Mouse (Mus musculus) heart, postnatal 0 days (tissue): ENCODE measurements around the gene Ern1. TPM values are rescaled to one million over a fixed set of nuclear protein-coding genes. Genes with fewer than 3 reads are reported as not detected.
A peak's percentile ranks its signal among the peaks of the same experiment; 100 is the strongest.
"Not testable (repeated sequence)": the region's sequence is repeated elsewhere in the genome, so short reads cannot be mapped to it uniquely, and the experiment has no call there.

ENCODE experiments used
- ATAC-seq: fragments of 200-750 bp; cut with Nextera tagmentation; 2 replicates; pipeline ENCODE4 v1.8.0; 2017; ENCODE audit warnings: low read depth, moderate number of reproducible peaks, moderate library complexity; ENCODE audit not compliant: insufficient read depth
- DNase-seq: peaks from one replicate; pipeline ENCODE4 v3.0.0-alpha.2; 2016; ENCODE audit warnings: low spot score
- H3K27ac ChIP-seq: fragments of 300-500 bp; sonication (generic); 2 replicates; pipeline ENCODE4 v1.5.1; 2014; ENCODE audit warnings: low read depth, mild to moderate bottlenecking
- H3K27me3 ChIP-seq: fragments of 300-500 bp; sonication (generic); 2 replicates; pipeline ENCODE4 v1.6.1; 2014; ENCODE audit warnings: low read length, mixed read lengths; ENCODE audit not compliant: control insufficient read depth, insufficient read depth
- H3K36me3 ChIP-seq: fragments of 300-500 bp; sonication (generic); replicated peaks from 2 replicates; pipeline ENCODE4 v1.6.1; 2014; ENCODE audit warnings: low read length, mixed read lengths; ENCODE audit not compliant: control insufficient read depth, insufficient read depth
- H3K4me1 ChIP-seq: fragments of 300-500 bp; sonication (generic); 2 replicates; pipeline ENCODE4 v1.6.1; 2014; ENCODE audit warnings: antibody characterized with exemption; ENCODE audit not compliant: control insufficient read depth, insufficient read depth
- H3K4me2 ChIP-seq: fragments of 300-500 bp; sonication (generic); 2 replicates; pipeline ENCODE4 v1.6.1; 2014; ENCODE audit warnings: low read depth, mild to moderate bottlenecking, low read length, moderate library complexity
- H3K4me3 ChIP-seq: fragments of 300-500 bp; sonication (generic); 2 replicates; pipeline ENCODE4 v1.5.1; 2014; ENCODE audit warnings: low read depth, low read length
- H3K9ac ChIP-seq: fragments of 300-500 bp; sonication (generic); replicated peaks from 2 replicates; pipeline ENCODE4 v1.6.1; 2014; ENCODE audit warnings: low read depth, low read length, mixed read lengths
- H3K9me3 ChIP-seq: fragments of 300-500 bp; sonication (generic); replicated peaks from 2 replicates; pipeline ENCODE4 v1.6.1; 2016; ENCODE audit warnings: low read length; ENCODE audit not compliant: control insufficient read depth
- CTCF ChIP-seq: IDR thresholded peaks from 2 replicates; pipeline ENCODE4 v1.5.1; 2016; ENCODE audit warnings: antibody characterized with exemption, control low read depth, low read depth
- EP300 ChIP-seq: IDR thresholded peaks from 2 replicates; pipeline ENCODE4 v1.6.1; 2016; ENCODE audit warnings: antibody characterized with exemption, low read depth
- WGBS: fragments of 180-500 bp; shearing (Covaris S2); extraction: QIAGEN DNeasy Blood & Tissue Kit; methylation state at CpG from one replicate; pipeline ENCODE4 v1.1.7; 2014; 5-methylcytosine and 5-hydroxymethylcytosine counted together
- polyA plus RNA-seq: library from polyadenylated mRNA; unstranded; fragments of >200 nt; fragmentation: Nextera tagmentation; extraction: Ambion mirVana; gene quantifications from 2 replicates; pipeline ENCODE4 v1.2.1, GENCODE M21; 2015
- total RNA-seq: library from RNA; depleted of rRNA; stranded (reverse); fragments of >200 nt; gene quantifications from 2 replicates; pipeline ENCODE4 v1.2.3, GENCODE M21; 2014; ENCODE audit warnings: low replicate concordance

Gene Ern1
- total and polyA plus RNA-seq, 2 experiments from 2014 or later: 2.6 to 5.0 TPM

GRCm38 (mm10) chr11:106410507-106410906, 77.1 kb downstream of the Ern1 start:
- Histone ChIP-seq H3K27me3 (no peaks in the 10 kb centered on the region), H3K9ac (no peak overlapping the region), H3K4me1 (no peaks in the 10 kb centered on the region), H3K9me3 (no peaks in the 10 kb centered on the region), H3K4me3 (no peak overlapping the region), H3K36me3 (peaks cover 68% of the 10 kb centered on the region), H3K4me2 (no peak overlapping the region), H3K27ac (no peak overlapping the region)
- no peak for DNase-seq
- WGBS: 87% methylated on average over 3 of the region's 3 CpGs
- ATAC-seq: no peak
- TF ChIP-seq CTCF: no peak
- no peak for TF ChIP-seq EP300

DNA sequence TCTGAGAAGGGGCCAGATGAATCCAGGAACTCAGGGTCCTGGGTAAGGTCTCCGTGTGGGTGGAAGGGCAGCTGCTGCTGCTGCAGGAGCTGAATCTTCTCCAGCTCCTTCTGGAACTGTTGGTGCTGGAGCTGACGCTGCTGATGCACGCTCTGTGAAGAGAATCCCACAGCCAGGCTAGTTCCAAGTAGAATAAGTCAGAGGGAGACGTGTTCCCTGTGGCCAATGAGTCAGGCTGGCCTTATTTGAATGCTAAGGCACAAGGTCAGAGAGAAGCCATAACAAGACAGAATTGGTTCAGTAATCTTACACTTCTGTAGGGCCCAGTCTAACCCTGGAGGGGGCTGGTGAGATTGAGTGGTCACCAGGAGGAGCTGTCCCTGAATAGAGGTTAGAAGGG, 77.6 kb downstream of the Ern1 start:
- H3K4me1 ChIP-seq: no peaks in the 10 kb centered on the region
- ATAC-seq (no peak), DNase-seq (no peak)
- H3K36me3 ChIP-seq: peaks cover 72% of the 10 kb centered on the region
- H3K27me3 ChIP-seq: no peaks in the 10 kb centered on the region
- TF ChIP-seq CTCF (no peak), EP300 (no peak)
- no peaks in the 10 kb centered on the region for H3K9me3 ChIP-seq
- no peak overlapping the region for H3K27ac ChIP-seq
- no peak overlapping the region for H3K9ac ChIP-seq
- H3K4me2 ChIP-seq: no peak overlapping the region
- no peak overlapping the region for H3K4me3 ChIP-seq
- WGBS: 73% methylated on average over 4 of the region's 4 CpGs

GRCm38 (mm10) chr11:106398481-106398880, 89.2 kb downstream of the Ern1 start:
- no peak for ATAC-seq
- Histone ChIP-seq H3K36me3 (peaks cover 47% of the 10 kb centered on the region), H3K4me3 (no peak overlapping the region), H3K4me2 (no peak overlapping the region), H3K4me1 (no peaks in the 10 kb centered on the region), H3K9ac (no peak overlapping the region), H3K27ac (no peak overlapping the region), H3K9me3 (no peaks in the 10 kb centered on the region), H3K27me3 (no peaks in the 10 kb centered on the region)
- WGBS: 83% methylated on average over 8 of the region's 8 CpGs
- TF ChIP-seq CTCF: no peak
- TF ChIP-seq EP300: no peak
- DNase-seq: no peak

DNA sequence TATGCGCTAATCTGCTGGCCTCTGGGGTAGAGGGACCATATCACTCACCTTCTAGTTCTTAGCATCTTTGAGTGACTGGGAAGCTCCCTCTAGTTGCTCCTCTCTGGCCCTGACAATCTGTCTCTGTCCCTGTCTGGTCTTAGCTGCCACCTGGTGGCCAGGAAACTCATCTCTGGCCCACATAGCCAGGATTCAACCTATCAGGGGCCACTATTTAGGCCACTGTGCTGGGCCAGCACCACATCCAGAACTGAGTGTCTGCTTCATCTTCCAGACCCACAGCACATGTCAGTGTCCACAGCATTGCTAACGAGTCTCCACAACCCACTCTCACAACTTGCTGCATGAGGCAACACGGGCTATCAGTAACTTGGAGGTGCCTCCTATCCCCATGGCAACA, 90.0 kb downstream of the Ern1 start:
- no peaks in the 10 kb centered on the region for H3K4me1 ChIP-seq
- 76% methylated on average over 3 of the region's 3 CpGs for WGBS
- no peak overlapping the region for H3K9ac ChIP-seq
- DNase-seq: no peak
- H3K36me3 ChIP-seq: peaks cover 38% of the 10 kb centered on the region
- TF ChIP-seq EP300: no peak
- TF ChIP-seq CTCF: peak; percentile 58
- H3K4me3 ChIP-seq: no peak overlapping the region
- no peak overlapping the region for H3K4me2 ChIP-seq
- no peaks in the 10 kb centered on the region for H3K9me3 ChIP-seq
- no peak overlapping the region for H3K27ac ChIP-seq
- ATAC-seq: no peak
- H3K27me3 ChIP-seq: no peaks in the 10 kb centered on the region

GRCm38 (mm10) chr11:106394055-106394454, 93.6 kb downstream of the Ern1 start:
- DNase-seq, H3K27ac ChIP-seq, H3K9me3 ChIP-seq, H3K27me3 ChIP-seq, H3K4me1 ChIP-seq, ATAC-seq, H3K4me3 ChIP-seq, H3K4me2 ChIP-seq, H3K9ac ChIP-seq: not testable (repeated sequence)
- H3K36me3 ChIP-seq: peaks cover 15% of the 10 kb centered on the region
- WGBS: 56% methylated on average over 2 of the region's 2 CpGs

DNA sequence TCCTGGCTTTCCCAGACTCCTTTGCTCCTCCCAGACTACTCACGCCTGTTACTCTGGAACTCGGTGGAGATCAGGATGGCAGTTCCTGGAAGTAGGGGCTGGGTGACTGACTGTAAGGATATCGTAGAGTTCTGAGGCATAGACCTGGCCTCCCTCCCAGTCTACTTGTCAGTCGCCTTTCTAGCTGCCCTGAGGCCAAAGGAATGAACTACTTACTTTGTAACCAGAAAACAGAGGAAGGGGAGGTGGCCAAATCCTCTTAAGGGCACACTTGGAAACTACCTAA, 94.4 kb downstream of the Ern1 start:
- Histone ChIP-seq H3K4me1 (no peaks in the 10 kb centered on the region), H3K36me3 (peaks cover 7% of the 10 kb centered on the region; the same call in 1 of the 2 replicates), H3K9ac (no peak overlapping the region), H3K27me3 (no peaks in the 10 kb centered on the region), H3K9me3 (no peaks in the 10 kb centered on the region), H3K27ac (no peak overlapping the region), H3K4me3 (no peak overlapping the region), H3K4me2 (no peak overlapping the region)
- ATAC-seq (no peak), DNase-seq (no peak)
- 44% methylated on average over 4 of the region's 4 CpGs for WGBS
- TF ChIP-seq EP300: no peak
- no peak for TF ChIP-seq CTCF
